Mouse (Mus musculus) neural tube, embryonic 13.5 days (tissue): ENCODE measurements around the gene Myoz2. TPM values are rescaled to one million over a fixed set of nuclear protein-coding genes. Genes with fewer than 3 reads are reported as not detected.

Experiments
- ATAC-seq: fragments of 200-750 bp; cut with Nextera tagmentation; 2 replicates; pipeline ENCODE4 v1.8.0; 2017; ENCODE audit warnings: low read depth, mild to moderate bottlenecking, moderate TSS enrichment, moderate library complexity
- H3K27ac ChIP-seq: fragments of 300-500 bp; sonication (generic); replicated peaks from 2 replicates; pipeline ENCODE4 v1.5.1; 2015; ENCODE audit warnings: moderate library complexity, mild to moderate bottlenecking, inconsistent platforms
- H3K27me3 ChIP-seq: fragments of 300-500 bp; sonication (generic); 2 replicates; pipeline ENCODE4 v1.6.1; 2015; ENCODE audit warnings: mild to moderate bottlenecking, inconsistent platforms
- H3K36me3 ChIP-seq: fragments of 300-500 bp; sonication (generic); 2 replicates; pipeline ENCODE4 v1.6.1; 2015; ENCODE audit warnings: mild to moderate bottlenecking, inconsistent platforms
- H3K4me1 ChIP-seq: fragments of 300-500 bp; sonication (generic); replicated peaks from 2 replicates; pipeline ENCODE4 v1.6.1; 2015; ENCODE audit warnings: inconsistent platforms
- H3K4me2 ChIP-seq: fragments of 300-500 bp; sonication (generic); 2 replicates; pipeline ENCODE4 v1.6.1; 2015; ENCODE audit warnings: inconsistent platforms, mild to moderate bottlenecking, moderate library complexity
- H3K4me3 ChIP-seq: fragments of 300-500 bp; sonication (generic); 2 replicates; pipeline ENCODE4 v1.5.1; 2015; ENCODE audit warnings: mild to moderate bottlenecking, inconsistent platforms
- H3K9ac ChIP-seq: fragments of 300-500 bp; sonication (generic); 2 replicates; pipeline ENCODE4 v1.6.1; 2015; ENCODE audit warnings: moderate library complexity, mild to moderate bottlenecking, inconsistent platforms
- H3K9me3 ChIP-seq: fragments of 300-500 bp; sonication (generic); 2 replicates; pipeline ENCODE4 v1.6.1; 2016; ENCODE audit warnings: inconsistent platforms
- WGBS: fragments of 180-500 bp; shearing (Covaris S2); methylation state at CpG from one replicate; pipeline ENCODE4 v1.1.7; 2015; 5-methylcytosine and 5-hydroxymethylcytosine counted together
- polyA plus RNA-seq: library from polyadenylated mRNA; unstranded; fragments of >200 nt; fragmentation: Nextera tagmentation; extraction: Ambion mirVana; gene quantifications from 2 replicates; pipeline ENCODE4 v1.2.1, GENCODE M21; 2015

The Myoz2 gene
- polyA plus RNA-seq: 0.81 and 3.4 TPM in 2 replicates

GRCm38 (mm10) chr3:123034752-123035151 lies at the start of gene Myoz2:
Gene Myoz2 (minus strand): TSS chr3:123035015.
- Histone ChIP-seq H3K27me3 (no peaks in the 10 kb centered on the region), H3K4me3 (no peak within 1 kb of the TSS), H3K4me1 (no peaks in the 10 kb centered on the region), H3K9ac (no peak within 1 kb of the TSS), H3K4me2 (no peak within 1 kb of the TSS), H3K9me3 (no peaks in the 10 kb centered on the region), H3K36me3 (no peaks in the 10 kb centered on the region), H3K27ac (no peak within 1 kb of the TSS)
- ATAC-seq: no peak
- 92% methylated on average over 7 of the region's 7 CpGs for WGBS

GRCm38 (mm10) chr3:123081665-123082064 lies 46.9 kb upstream of the Myoz2 start:
- no peaks in the 10 kb centered on the region for H3K36me3 ChIP-seq
- H3K4me1 ChIP-seq: no peaks in the 10 kb centered on the region
- H3K9me3 ChIP-seq: no peaks in the 10 kb centered on the region; the same call in 1 of the 2 replicates
- no peak overlapping the region for H3K4me2 ChIP-seq
- no peak overlapping the region for H3K27ac ChIP-seq
- no peak for ATAC-seq
- WGBS: 89% methylated on average over 3 of the region's 3 CpGs
- no peaks in the 10 kb centered on the region for H3K27me3 ChIP-seq
- no peak overlapping the region for H3K9ac ChIP-seq
- H3K4me3 ChIP-seq: no peak overlapping the region

GRCm38 (mm10) chr3:123080943-123081342 lies 46.1 kb upstream of the Myoz2 start:
- no peak overlapping the region for H3K4me2 ChIP-seq
- H3K9ac ChIP-seq: no peak overlapping the region
- no peak overlapping the region for H3K27ac ChIP-seq
- 61% methylated on average over 7 of the region's 7 CpGs for WGBS
- H3K9me3 ChIP-seq: no peaks in the 10 kb centered on the region; the same call in 1 of the 2 replicates
- no peaks in the 10 kb centered on the region for H3K27me3 ChIP-seq
- ATAC-seq: no peak
- no peaks in the 10 kb centered on the region for H3K4me1 ChIP-seq
- H3K4me3 ChIP-seq: no peak overlapping the region
- H3K36me3 ChIP-seq: no peaks in the 10 kb centered on the region

- no peaks in the 10 kb centered on the region for H3K4me1 ChIP-seq
- no peak for ATAC-seq
- 73% methylated on average over 19 of the region's 19 CpGs for WGBS
- H3K4me2 ChIP-seq: no peak overlapping the region
- no peaks in the 10 kb centered on the region for H3K27me3 ChIP-seq
- H3K9ac ChIP-seq: no peak overlapping the region
- no peak overlapping the region for H3K27ac ChIP-seq
- H3K36me3 ChIP-seq: no peaks in the 10 kb centered on the region
- no peaks in the 10 kb centered on the region; the same call in 1 of the 2 replicates for H3K9me3 ChIP-seq
- H3K4me3 ChIP-seq: no peak overlapping the region
Measured at GRCm38 (mm10) chr3:123080017-123080725, 45.4 kb upstream of the Myoz2 start.

GRCm38 (mm10) chr3:123075759-123076158 lies 40.9 kb upstream of the Myoz2 start:
- no peak overlapping the region for H3K9ac ChIP-seq
- H3K4me1 ChIP-seq: no peaks in the 10 kb centered on the region
- no peaks in the 10 kb centered on the region for H3K36me3 ChIP-seq
- no peaks in the 10 kb centered on the region; the same call in 1 of the 2 replicates for H3K9me3 ChIP-seq
- H3K27ac ChIP-seq: no peak overlapping the region
- no peak overlapping the region for H3K4me2 ChIP-seq
- H3K4me3 ChIP-seq: no peak overlapping the region
- WGBS: 87% methylated on average over 3 of the region's 3 CpGs
- H3K27me3 ChIP-seq: no peaks in the 10 kb centered on the region
- ATAC-seq: no peak

- H3K4me2 ChIP-seq: no peak overlapping the region
- H3K4me1 ChIP-seq: no peaks in the 10 kb centered on the region
- no peak overlapping the region for H3K4me3 ChIP-seq
- no peak for ATAC-seq
- H3K9ac ChIP-seq: no peak overlapping the region
- no peaks in the 10 kb centered on the region; the same call in 1 of the 2 replicates for H3K9me3 ChIP-seq
- H3K36me3 ChIP-seq: no peaks in the 10 kb centered on the region
- no peak overlapping the region for H3K27ac ChIP-seq
- H3K27me3 ChIP-seq: no peaks in the 10 kb centered on the region
Measured at GRCm38 (mm10) chr3:123075034-123075433, 40.2 kb upstream of the Myoz2 start.

- Histone ChIP-seq H3K4me3 (no peak overlapping the region), H3K4me1 (no peaks in the 10 kb centered on the region), H3K4me2 (no peak overlapping the region), H3K36me3 (no peaks in the 10 kb centered on the region), H3K9me3 (no peaks in the 10 kb centered on the region; the same call in 1 of the 2 replicates), H3K27me3 (no peaks in the 10 kb centered on the region), H3K27ac (no peak overlapping the region), H3K9ac (no peak overlapping the region)
- ATAC-seq: no peak
Measured at GRCm38 (mm10) chr3:123073351-123073750, 38.5 kb upstream of the Myoz2 start.

GRCm38 (mm10) chr3:123072472-123072871 lies 37.7 kb upstream of the Myoz2 start:
- no peaks in the 10 kb centered on the region for H3K36me3 ChIP-seq
- no peaks in the 10 kb centered on the region for H3K27me3 ChIP-seq
- no peak overlapping the region for H3K4me3 ChIP-seq
- H3K27ac ChIP-seq: no peak overlapping the region
- no peaks in the 10 kb centered on the region; the same call in 1 of the 2 replicates for H3K9me3 ChIP-seq
- no peaks in the 10 kb centered on the region for H3K4me1 ChIP-seq
- 44% methylated on average over 1 of the region's 1 CpGs for WGBS
- no peak overlapping the region for H3K9ac ChIP-seq
- H3K4me2 ChIP-seq: no peak overlapping the region
- ATAC-seq: no peak

GRCm38 (mm10) chr3:123070996-123071395 lies 36.2 kb upstream of the Myoz2 start:
- H3K36me3 ChIP-seq: no peaks in the 10 kb centered on the region
- no peaks in the 10 kb centered on the region for H3K9me3 ChIP-seq
- H3K4me1 ChIP-seq: no peaks in the 10 kb centered on the region
- H3K27me3 ChIP-seq: no peaks in the 10 kb centered on the region
- no peak for ATAC-seq
- no peak overlapping the region for H3K4me2 ChIP-seq
- H3K27ac ChIP-seq: no peak overlapping the region
- H3K4me3 ChIP-seq: no peak overlapping the region
- no peak overlapping the region for H3K9ac ChIP-seq
- 98% methylated on average over 1 of the region's 1 CpGs for WGBS

- no peaks in the 10 kb centered on the region for H3K27me3 ChIP-seq
Measured at GRCm38 (mm10) chr3:123066836-123067235, 32.0 kb upstream of the Myoz2 start.

GRCm38 (mm10) chr3:123065466-123065865 lies 30.7 kb upstream of the Myoz2 start:
- Histone ChIP-seq H3K4me3 (no peak overlapping the region), H3K36me3 (no peaks in the 10 kb centered on the region), H3K27me3 (no peaks in the 10 kb centered on the region), H3K4me2 (no peak overlapping the region), H3K9ac (no peak overlapping the region), H3K27ac (no peak overlapping the region), H3K9me3 (no peaks in the 10 kb centered on the region), H3K4me1 (no peaks in the 10 kb centered on the region; the same call in 1 of the 2 replicates)
- WGBS: 82% methylated on average over 5 of the region's 5 CpGs
- ATAC-seq: no peak

More at GRCm38 (mm10) chr3:123066836-123067235, 32.0 kb upstream of the Myoz2 start:
- no peak overlapping the region for H3K27ac ChIP-seq
- no peak overlapping the region for H3K4me2 ChIP-seq
- no peak overlapping the region for H3K9ac ChIP-seq
- ATAC-seq: no peak
- H3K4me3 ChIP-seq: no peak overlapping the region
- no peaks in the 10 kb centered on the region for H3K9me3 ChIP-seq
- no peaks in the 10 kb centered on the region; the same call in 1 of the 2 replicates for H3K4me1 ChIP-seq
- no peaks in the 10 kb centered on the region for H3K36me3 ChIP-seq
- 94% methylated on average over 7 of the region's 7 CpGs for WGBS

GRCm38 (mm10) chr3:123064186-123064585 lies 29.4 kb upstream of the Myoz2 start:
- H3K9ac ChIP-seq: no peak overlapping the region
- H3K36me3 ChIP-seq: no peaks in the 10 kb centered on the region
- no peaks in the 10 kb centered on the region for H3K9me3 ChIP-seq
- no peak overlapping the region for H3K27ac ChIP-seq
- WGBS: 19% methylated on average over 5 of the region's 5 CpGs
- H3K4me2 ChIP-seq: no peak overlapping the region
- no peak overlapping the region for H3K4me3 ChIP-seq
- ATAC-seq: no peak
- H3K4me1 ChIP-seq: no peaks in the 10 kb centered on the region; the same call in 1 of the 2 replicates
- no peaks in the 10 kb centered on the region for H3K27me3 ChIP-seq

- no peak for ATAC-seq
- no peak overlapping the region for H3K27ac ChIP-seq
- WGBS: 89% methylated on average over 2 of the region's 2 CpGs
- no peaks in the 10 kb centered on the region for H3K27me3 ChIP-seq
- no peak overlapping the region for H3K4me3 ChIP-seq
- no peaks in the 10 kb centered on the region; the same call in 1 of the 2 replicates for H3K4me1 ChIP-seq
- H3K4me2 ChIP-seq: no peak overlapping the region
- H3K9ac ChIP-seq: no peak overlapping the region
- H3K36me3 ChIP-seq: no peaks in the 10 kb centered on the region
- no peaks in the 10 kb centered on the region for H3K9me3 ChIP-seq
Measured at GRCm38 (mm10) chr3:123061931-123062330, 27.1 kb upstream of the Myoz2 start.
